Mouse (Mus musculus) midbrain, embryonic 11.5 days (tissue): Measurements from ENCODE around the gene Afm. TPM values are rescaled to one million over a fixed set of nuclear protein-coding genes. Genes with fewer than 3 reads are reported as not detected.
A peak's percentile ranks its signal among the peaks of the same experiment; 100 is the strongest.

Experiments
- ATAC-seq: fragments of 200-750 bp; cut with Nextera tagmentation; 2 replicates; pipeline ENCODE4 v1.8.0; 2017; ENCODE audit warnings: moderate TSS enrichment, moderate library complexity; ENCODE audit not compliant: low FRiP score
- DNase-seq: peaks from one replicate; pipeline ENCODE4 v3.0.0; 2015; ENCODE audit warnings: low spot score; ENCODE audit errors: missing footprints
- H3K27ac ChIP-seq: fragments of 300-500 bp; sonication (generic); 2 replicates; pipeline ENCODE4 v1.5.1; 2014; ENCODE audit warnings: low read depth, low read length
- H3K27me3 ChIP-seq: fragments of 300-500 bp; sonication (generic); 2 replicates; pipeline ENCODE4 v1.6.1; 2014; ENCODE audit warnings: mild to moderate bottlenecking, low read length, moderate library complexity, mixed read lengths; ENCODE audit not compliant: control insufficient read depth, insufficient read depth
- H3K36me3 ChIP-seq: fragments of 300-500 bp; sonication (generic); 2 replicates; pipeline ENCODE4 v1.6.1; 2014; ENCODE audit warnings: mild to moderate bottlenecking, low read length, moderate library complexity, mixed read lengths; ENCODE audit not compliant: control insufficient read depth, insufficient read depth
- H3K4me1 ChIP-seq: fragments of 300-500 bp; sonication (generic); 2 replicates; pipeline ENCODE4 v1.6.1; 2014; ENCODE audit warnings: low read length; ENCODE audit not compliant: control insufficient read depth, insufficient read depth
- H3K4me2 ChIP-seq: fragments of 300-500 bp; sonication (generic); 2 replicates; pipeline ENCODE4 v1.6.1; 2014; ENCODE audit warnings: mild to moderate bottlenecking, moderate library complexity
- H3K4me3 ChIP-seq: fragments of 300-500 bp; sonication (generic); 2 replicates; pipeline ENCODE4 v1.5.1; 2014; ENCODE audit warnings: low read depth, low read length
- H3K9ac ChIP-seq: fragments of 300-500 bp; sonication (generic); 2 replicates; pipeline ENCODE4 v1.6.1; 2014; ENCODE audit warnings: low read length
- H3K9me3 ChIP-seq: fragments of 300-500 bp; sonication (generic); 2 replicates; pipeline ENCODE4 v1.6.1; 2016; ENCODE audit warnings: low read length; ENCODE audit not compliant: control insufficient read depth
- WGBS: fragments of 180-500 bp; shearing (Covaris S2); extraction: QIAGEN DNeasy Blood & Tissue Kit; methylation state at CpG from one replicate; pipeline ENCODE4 v1.1.7; 2014; 5-methylcytosine and 5-hydroxymethylcytosine counted together
- polyA plus RNA-seq: library from polyadenylated mRNA; unstranded; fragments of >200 nt; fragmentation: Nextera tagmentation; extraction: Ambion mirVana; gene quantifications from 2 replicates; pipeline ENCODE4 v1.2.1, GENCODE M21; 2014

Gene Afm
- polyA plus RNA-seq, 1 experiment from 2014 or later: not detected

GRCm38 (mm10) chr5:90490518-90490917 lies 28.2 kb upstream of the Afm start, which contains the start of gene Afp:
TSS of gene Afp (plus strand) at chr5:90490737.
- WGBS: 87% methylated on average over 7 of the region's 7 CpGs

GRCm38 (mm10) chr5:90492440-90492839 lies 26.3 kb upstream of the Afm start:
- H3K27me3 ChIP-seq: no peaks in the 10 kb centered on the region
- H3K9me3 ChIP-seq: no peaks in the 10 kb centered on the region
- ATAC-seq: no peak
- H3K27ac ChIP-seq: no peak overlapping the region
- no peak for DNase-seq
- H3K4me3 ChIP-seq: no peak overlapping the region
- H3K36me3 ChIP-seq: no peaks in the 10 kb centered on the region
- WGBS: 76% methylated on average over 9 of the region's 9 CpGs
- no peak overlapping the region for H3K9ac ChIP-seq
- H3K4me1 ChIP-seq: no peaks in the 10 kb centered on the region
- H3K4me2 ChIP-seq: no peak overlapping the region

More at GRCm38 (mm10) chr5:90490518-90490917, 28.2 kb upstream of the Afm start, which contains the start of gene Afp:
- Histone ChIP-seq H3K36me3 (no peaks in the 10 kb centered on the region), H3K4me3 (no peak within 1 kb of the TSS), H3K4me2 (no peak within 1 kb of the TSS), H3K4me1 (no peaks in the 10 kb centered on the region), H3K27me3 (no peaks in the 10 kb centered on the region), H3K9me3 (no peaks in the 10 kb centered on the region), H3K27ac (no peak within 1 kb of the TSS), H3K9ac (no peak within 1 kb of the TSS)
- no peak for ATAC-seq
- peak; percentile 14 for DNase-seq

GRCm38 (mm10) chr5:90494308-90494707 lies 24.4 kb upstream of the Afm start:
- WGBS: 88% methylated on average over 4 of the region's 4 CpGs

GRCm38 (mm10) chr5:90499509-90499908 lies 19.2 kb upstream of the Afm start:
- no peaks in the 10 kb centered on the region for H3K9me3 ChIP-seq
- H3K4me3 ChIP-seq: no peak overlapping the region
- WGBS: 67% methylated on average over 7 of the region's 7 CpGs
- H3K27ac ChIP-seq: no peak overlapping the region
- no peaks in the 10 kb centered on the region for H3K27me3 ChIP-seq
- H3K4me1 ChIP-seq: no peaks in the 10 kb centered on the region
- DNase-seq: no peak
- ATAC-seq: no peak
- H3K9ac ChIP-seq: no peak overlapping the region
- no peaks in the 10 kb centered on the region for H3K36me3 ChIP-seq
- no peak overlapping the region for H3K4me2 ChIP-seq

More at GRCm38 (mm10) chr5:90494308-90494707, 24.4 kb upstream of the Afm start:
- no peaks in the 10 kb centered on the region for H3K9me3 ChIP-seq
- no peak overlapping the region for H3K9ac ChIP-seq
- H3K27me3 ChIP-seq: no peaks in the 10 kb centered on the region
- H3K27ac ChIP-seq: no peak overlapping the region
- DNase-seq: no peak
- no peak for ATAC-seq
- H3K4me2 ChIP-seq: no peak overlapping the region
- H3K4me3 ChIP-seq: no peak overlapping the region
- H3K4me1 ChIP-seq: no peaks in the 10 kb centered on the region
- no peaks in the 10 kb centered on the region for H3K36me3 ChIP-seq

GRCm38 (mm10) chr5:90500714-90501113 lies 18.0 kb upstream of the Afm start:
- no peaks in the 10 kb centered on the region for H3K36me3 ChIP-seq
- no peak overlapping the region for H3K4me3 ChIP-seq
- DNase-seq: peak; percentile 97
- no peaks in the 10 kb centered on the region for H3K4me1 ChIP-seq
- H3K27ac ChIP-seq: no peak overlapping the region
- peak; percentile 71; the same call in 1 of the 2 replicates for ATAC-seq
- no peaks in the 10 kb centered on the region for H3K27me3 ChIP-seq
- no peak overlapping the region for H3K4me2 ChIP-seq
- no peaks in the 10 kb centered on the region for H3K9me3 ChIP-seq
- no peak overlapping the region for H3K9ac ChIP-seq
- WGBS: 6% methylated on average over 6 of the region's 6 CpGs

GRCm38 (mm10) chr5:90501752-90502151 lies 17.0 kb upstream of the Afm start:
- Histone ChIP-seq H3K27me3 (no peaks in the 10 kb centered on the region), H3K4me3 (no peak overlapping the region), H3K27ac (no peak overlapping the region), H3K36me3 (no peaks in the 10 kb centered on the region), H3K4me2 (no peak overlapping the region), H3K4me1 (no peaks in the 10 kb centered on the region), H3K9me3 (no peaks in the 10 kb centered on the region), H3K9ac (no peak overlapping the region)
- no peak for ATAC-seq
- peak; percentile 54 for DNase-seq
- 94% methylated on average over 5 of the region's 5 CpGs for WGBS

- no peaks in the 10 kb centered on the region for H3K27me3 ChIP-seq
- no peak for ATAC-seq
- WGBS: 88% methylated on average over 11 of the region's 11 CpGs
Observed at GRCm38 (mm10) chr5:90504742-90505141, 14.0 kb upstream of the Afm start.

GRCm38 (mm10) chr5:90506507-90506906 lies 12.2 kb upstream of the Afm start:
- 65% methylated on average over 2 of the region's 2 CpGs for WGBS
- Histone ChIP-seq H3K4me2 (no peak overlapping the region), H3K4me3 (no peak overlapping the region), H3K27ac (no peak overlapping the region), H3K36me3 (no peaks in the 10 kb centered on the region), H3K9ac (no peak overlapping the region), H3K27me3 (no peaks in the 10 kb centered on the region), H3K4me1 (0 out of 2 replicates have a peak, but pooled peaks cover 2% of the 10 kb centered on the region), H3K9me3 (no peaks in the 10 kb centered on the region)
- DNase-seq (no peak), ATAC-seq (no peak)

More at GRCm38 (mm10) chr5:90504742-90505141, 14.0 kb upstream of the Afm start:
- Histone ChIP-seq H3K9ac (no peak overlapping the region), H3K9me3 (no peaks in the 10 kb centered on the region), H3K4me3 (no peak overlapping the region), H3K36me3 (no peaks in the 10 kb centered on the region), H3K27ac (no peak overlapping the region), H3K4me2 (no peak overlapping the region), H3K4me1 (0 out of 2 replicates have a peak, but pooled peaks cover 2% of the 10 kb centered on the region)
- DNase-seq: no peak

- Histone ChIP-seq H3K9ac (no peak overlapping the region), H3K9me3 (no peaks in the 10 kb centered on the region), H3K27me3 (no peaks in the 10 kb centered on the region), H3K36me3 (no peaks in the 10 kb centered on the region), H3K27ac (0 out of 2 replicates have a peak overlapping the region, but pooled peaks have one; percentile 12), H3K4me2 (no peak overlapping the region), H3K4me3 (no peak overlapping the region), H3K4me1 (0 out of 2 replicates have a peak, but pooled peaks cover 2% of the 10 kb centered on the region)
- 52% methylated on average over 13 of the region's 13 CpGs for WGBS
- DNase-seq (peak; percentile 82), ATAC-seq (peak; percentile 50; the same call in 1 of the 2 replicates)
Observed at GRCm38 (mm10) chr5:90507411-90507949, 11.3 kb upstream of the Afm start.
